Mouse (Mus musculus): ENCODE data around the gene Bok. TPM values are rescaled to one million over a fixed set of nuclear protein-coding genes. Genes with fewer than 3 reads are reported as not detected.

Bok gene
- total RNA-seq, 1 experiment from 2014 or later, result not detected

- ATAC-seq (replicated peaks; ENCODE audit: insufficient number of reproducible peaks, low FRiP score, low TSS enrichment, poor library complexity, severe bottlenecking), result no peak
Measured at GRCm38 (mm10) chr1:93731103-93731502, 45.6 kb downstream of the Bok start.

GRCm38 (mm10) chr1:93731880-93732281, 46.4 kb downstream of the Bok start:
- ATAC-seq (replicated peaks; ENCODE audit: insufficient number of reproducible peaks, low FRiP score, low TSS enrichment, poor library complexity, severe bottlenecking), result no peak

- no peak for ATAC-seq (replicated peaks; ENCODE audit: insufficient number of reproducible peaks, low FRiP score, low TSS enrichment, poor library complexity, severe bottlenecking)
Measured at GRCm38 (mm10) chr1:93735859-93736258, 50.4 kb downstream of the Bok start.

GRCm38 (mm10) chr1:93737711-93738110, 52.3 kb downstream of the Bok start:
- ATAC-seq (replicated peaks; ENCODE audit: insufficient number of reproducible peaks, low FRiP score, low TSS enrichment, poor library complexity, severe bottlenecking), result no peak

- ATAC-seq (replicated peaks; ENCODE audit: insufficient number of reproducible peaks, low FRiP score, low TSS enrichment, poor library complexity, severe bottlenecking), result no peak
Measured at GRCm38 (mm10) chr1:93740671-93741070, 55.2 kb downstream of the Bok start.

GRCm38 (mm10) chr1:93741987-93742386, 56.5 kb downstream of the Bok start:
- ATAC-seq (replicated peaks; ENCODE audit: insufficient number of reproducible peaks, low FRiP score, low TSS enrichment, poor library complexity, severe bottlenecking), result no peak

- ATAC-seq (replicated peaks; ENCODE audit: insufficient number of reproducible peaks, low FRiP score, low TSS enrichment, poor library complexity, severe bottlenecking), result no peak
Measured at GRCm38 (mm10) chr1:93742910-93743309, 57.5 kb downstream of the Bok start.

Other genes with a start within 250 kb of the Bok start
- 58.2 to 101 TPM (median 83.6 TPM) in 3 replicates for gene Hdlbp, start 206.8 kb upstream of the Bok start, total RNA-seq (2017)
- gene Farp2, start 173.6 kb upstream of the Bok start, total RNA-seq (2017), result 0.75 to 4.4 TPM (median 2.0 TPM) in 3 replicates
- 26.7 to 48.0 TPM (median 46.0 TPM) in 3 replicates for gene Stk25, start 27.0 kb upstream of the Bok start, total RNA-seq (2017)
- gene Atg4b, start 65.8 kb downstream of the Bok start, total RNA-seq (2017), result 21.7 to 86.4 TPM (median 55.1 TPM) in 3 replicates
- 6.8 to 26.3 TPM (median 11.5 TPM) in 3 replicates for gene Thap4, start 69.2 kb downstream of the Bok start, total RNA-seq (2017)
- 27.4 to 45.3 TPM (median 39.4 TPM) in 3 replicates for gene Dtymk, start 116.3 kb downstream of the Bok start, total RNA-seq (2017)
- gene Ing5, start 118.3 kb downstream of the Bok start, total RNA-seq (2017), result 31.0 to 39.7 TPM (median 38.6 TPM) in 3 replicates
- 11.0 to 33.9 TPM (median 14.0 TPM) in 3 replicates for gene D2hgdh, start 139.2 kb downstream of the Bok start, total RNA-seq (2017)
- not detected in 3 replicates for gene Gal3st2, start 175.6 kb downstream of the Bok start, total RNA-seq (2017)
- 0.53 TPM in 1 of 3 replicates, not detected in the others for gene Gal3st2b, start 232.7 kb downstream of the Bok start, total RNA-seq (2017)

All from monocyte, adult 5-6 weeks (primary cell).